Mouse (Mus musculus) subcutaneous adipose tissue, adult 2 months (tissue): ENCODE data around the gene Smyd2. TPM values are rescaled to one million over a fixed set of nuclear protein-coding genes. Genes with fewer than 3 reads are reported as not detected.

Experiments used
- polyA plus RNA-seq: library from polyadenylated mRNA; depleted of rRNA; stranded (reverse); fragments of >200 nt; gene quantifications from 2 replicates; pipeline ENCODE4 v1.2.3, GENCODE M21; 2012; ENCODE audit warnings: low replicate concordance; rRNA removed

Smyd2 gene
- polyA plus RNA-seq = 67.8 and 99.2 TPM in 2 replicates

GRCm38 (mm10) chr1:189921818-189922592, at the start of gene Smyd2:
Gene Smyd2, minus strand, starts transcription at chr1:189922363.

Other genes with a start within 250 kb of the Smyd2 start
- gene Cenpf, start 234.3 kb downstream of the Smyd2 start, polyA plus RNA-seq = 0.89 and 3.5 TPM in 2 replicates
- gene Ptpn14, start 194.1 kb downstream of the Smyd2 start, polyA plus RNA-seq = 13.0 and 23.0 TPM in 2 replicates
- gene Prox1, start 248.4 kb upstream of the Smyd2 start, polyA plus RNA-seq = 0.20 and 2.5 TPM in 2 replicates